Mouse (Mus musculus) MEL (cell line): ENCODE data around the gene Hmgcll1. TPM values are rescaled to one million over a fixed set of nuclear protein-coding genes. Genes with fewer than 3 reads are reported as not detected.
"Not testable (repeated sequence)": the region's sequence is repeated elsewhere in the genome, so short reads cannot be mapped to it uniquely, and the experiment has no call there.

Experiments
- DNase-seq: peaks from one replicate; pipeline ENCODE4 v3.0.0; 2011; ENCODE audit warnings: low read depth, low spot score
- H3K27ac ChIP-seq: 2 replicates; pipeline ENCODE4 v1.5.1; 2012; ENCODE audit warnings: low read depth, mild to moderate bottlenecking, control low read depth, low read length, moderate library complexity; ENCODE audit not compliant: control insufficient read depth
- H3K27me3 ChIP-seq, 2 experiments: fragments of 150-350 bp in 1 of 2; sonication (generic) in 1 of 2; 2 replicates each; pipeline ENCODE4 v1.6.1; 2012; ENCODE audit warnings: low read length in 2 of 2, mild to moderate bottlenecking in 2 of 2, improper control_type of control experiment in 1 of 2, moderate library complexity in 1 of 2; ENCODE audit not compliant: insufficient read depth in 2 of 2, control insufficient read depth in 1 of 2
- H3K36me3 ChIP-seq, 2 experiments: 2 replicates each; pipeline ENCODE4 v1.6.1; 2012 to 2014; ENCODE audit warnings: low read length in 2 of 2, improper control_type of control experiment in 1 of 2, inconsistent platforms in 1 of 2, mild to moderate bottlenecking in 1 of 2; ENCODE audit not compliant: insufficient read depth in 2 of 2, control insufficient read depth in 1 of 2
- H3K4me1 ChIP-seq, 2 experiments: fragments of 150-350 bp in 1 of 2; sonication (generic) in 1 of 2; 2 replicates each; pipeline ENCODE4 v1.6.1; 2012; ENCODE audit warnings: low read length in 2 of 2, improper control_type of control experiment in 1 of 2, mild to moderate bottlenecking in 1 of 2; ENCODE audit not compliant: insufficient read depth in 2 of 2, control insufficient read depth in 1 of 2
- H3K4me3 ChIP-seq, 2 experiments: fragments of 150-350 bp in 1 of 2; sonication (generic) in 1 of 2; 2 replicates each; pipeline ENCODE4 v1.5.1; 2012; ENCODE audit warnings: low read depth in 2 of 2, low read length in 2 of 2, mild to moderate bottlenecking in 2 of 2, moderate library complexity in 2 of 2, control low read depth in 1 of 2, improper control_type of control experiment in 1 of 2; ENCODE audit not compliant: control insufficient read depth in 1 of 2, insufficient read depth in 1 of 2
- H3K79me2 ChIP-seq: 2 replicates; pipeline ENCODE4 v1.6.1; 2012; ENCODE audit warnings: mild to moderate bottlenecking, low read length, moderate library complexity; ENCODE audit not compliant: control insufficient read depth, poor library complexity, insufficient read depth
- H3K9ac ChIP-seq: 2 replicates; pipeline ENCODE4 v1.6.1; 2012; ENCODE audit warnings: low read depth, mild to moderate bottlenecking, control low read depth, low read length, moderate library complexity; ENCODE audit not compliant: control insufficient read depth, poor library complexity, severe bottlenecking
- H3K9me3 ChIP-seq: fragments of 150-350 bp; sonication (generic); replicated peaks from 2 replicates; pipeline ENCODE4 v1.6.1; 2012; ENCODE audit warnings: mild to moderate bottlenecking, low read length, improper control_type of control experiment, moderate library complexity; ENCODE audit not compliant: insufficient read depth
- EP300 ChIP-seq, 2 experiments: IDR thresholded peaks; 2 replicates each; pipeline ENCODE4 v1.6.1; 2011; ENCODE audit warnings: improper control_type of control experiment in 2 of 2, low read length in 2 of 2, low read depth in 1 of 2, mild to moderate bottlenecking in 1 of 2
- GATA1 ChIP-seq: IDR thresholded peaks from 2 replicates; pipeline ENCODE4 v1.6.1; 2011; ENCODE audit warnings: low read depth, low read length, improper control_type of control experiment
- HCFC1 ChIP-seq: IDR thresholded peaks from 2 replicates; pipeline ENCODE4 v1.6.1; 2012; ENCODE audit warnings: low read depth, mild to moderate bottlenecking, inconsistent platforms, low read length, improper control_type of control experiment, moderate library complexity
- NELFE ChIP-seq: IDR thresholded peaks from 2 replicates; pipeline ENCODE4 v1.6.1; 2011; ENCODE audit warnings: low read depth, low read length, improper control_type of control experiment
- NRF1 ChIP-seq: IDR thresholded peaks from 2 replicates; pipeline ENCODE4 v1.6.1; 2014; ENCODE audit warnings: low read depth, mild to moderate bottlenecking, inconsistent platforms, low read length, improper control_type of control experiment, moderate library complexity; ENCODE audit not compliant: poor library complexity, insufficient read depth, severe bottlenecking
- POLR2A ChIP-seq, 2 experiments: IDR thresholded peaks; 2 replicates each; pipeline ENCODE4 v1.6.1; 2011 to 2012; ENCODE audit warnings: low read length in 2 of 2, mild to moderate bottlenecking in 2 of 2, control low read depth in 1 of 2, improper control_type of control experiment in 1 of 2, low read depth in 1 of 2, moderate library complexity in 1 of 2; ENCODE audit not compliant: control insufficient read depth in 1 of 2, insufficient read depth in 1 of 2, poor library complexity in 1 of 2
- POLR2AphosphoS2 ChIP-seq: IDR thresholded peaks from 2 replicates; pipeline ENCODE4 v1.6.1; 2011; ENCODE audit warnings: low read length, improper control_type of control experiment
- RCOR1 ChIP-seq: IDR thresholded peaks from 2 replicates; pipeline ENCODE4 v1.6.1; 2012; ENCODE audit warnings: low read depth, mild to moderate bottlenecking, inconsistent platforms, low read length, improper control_type of control experiment
- SMC3 ChIP-seq: IDR thresholded peaks from 2 replicates; pipeline ENCODE4 v1.6.1; 2011; ENCODE audit warnings: low read depth, low read length, improper control_type of control experiment
- TAL1 ChIP-seq: IDR thresholded peaks from 2 replicates; pipeline ENCODE4 v1.6.1; 2012; ENCODE audit warnings: mild to moderate bottlenecking, inconsistent platforms, low read length, moderate library complexity, mixed read lengths
- ZMIZ1 ChIP-seq: IDR thresholded peaks from 2 replicates; pipeline ENCODE4 v1.6.1; 2012; ENCODE audit warnings: low read depth, mild to moderate bottlenecking, inconsistent platforms, low read length, improper control_type of control experiment, moderate library complexity
- polyA plus RNA-seq, 2 experiments: library from polyadenylated mRNA; stranded (reverse) in 1 of 2; unstranded in 1 of 2; fragments of >175 nt in 1 of 2; fragments of >200 nt in 1 of 2; gene quantifications; 2 replicates each; pipeline versions ENCODE4 v1.2.1 to v1.2.4; 2012; ENCODE audit warnings: low replicate concordance in 2 of 2, low read depth in 1 of 2; ENCODE audit not compliant: insufficient read length in 2 of 2, insufficient read depth in 1 of 2, missing spikeins in 1 of 2
- total RNA-seq: library from RNA; depleted of rRNA; stranded (reverse); fragments of 300-350 nt; gene quantifications from 2 replicates; pipeline ENCODE4 v1.2.3, GENCODE M21; 2012

The Hmgcll1 gene
- total and polyA plus RNA-seq, 3 experiments: not detected

DNA sequence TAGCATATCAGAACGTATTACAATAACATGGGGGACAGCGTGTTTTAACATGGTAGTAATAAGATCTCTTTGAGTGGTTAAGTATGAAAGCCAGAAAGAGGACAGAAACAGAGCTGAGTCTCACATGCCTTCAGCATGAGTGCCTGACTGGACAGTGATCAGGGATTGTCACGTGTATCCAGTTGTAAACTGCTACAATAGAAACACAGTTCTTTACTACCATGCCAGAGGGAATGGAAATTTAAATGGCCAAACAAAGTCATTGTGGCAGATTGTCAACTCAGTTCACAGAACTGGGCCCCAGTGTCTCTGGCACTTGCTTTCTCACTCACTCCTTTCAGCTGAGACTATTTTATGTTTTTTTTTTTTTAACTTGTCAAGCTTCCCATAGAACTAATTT, 85.3 kb downstream of the Hmgcll1 start:
- no peaks in the 10 kb centered on the region for H3K79me2 ChIP-seq
- H3K4me1 ChIP-seq: no peaks in the 10 kb centered on the region
- no peaks in the 10 kb centered on the region for H3K9me3 ChIP-seq
- no peak for DNase-seq
- no peak overlapping the region for H3K4me3 ChIP-seq
- 0 out of 4 replicates have a peak, but pooled peaks cover 0 to 2% of the 10 kb centered on the region in 2 experiments for H3K27me3 ChIP-seq
- no peak overlapping the region for H3K9ac ChIP-seq
- TF ChIP-seq RCOR1 (no peak), POLR2AphosphoS2 (no peak), HCFC1 (no peak), GATA1 (no peak), ZMIZ1 (no peak), EP300 (IDR thresholded peaks at IDR 0.05; ENCODE audit: low read depth in 1 of 2, low read length in 2 of 2) (no peak), POLR2A (IDR thresholded peaks at IDR 0.05; ENCODE audit: control insufficient read depth in 1 of 2, insufficient read depth in 1 of 2, low read depth in 1 of 2, low read length in 2 of 2, poor library complexity in 1 of 2) (no peak), NRF1 (no peak)
- no peak overlapping the region for H3K27ac ChIP-seq
- H3K36me3 ChIP-seq: no peaks in the 10 kb centered on the region

GRCm38 (mm10) chr9:76104416-76104815, 89.8 kb downstream of the Hmgcll1 start:
- DNase-seq, H3K9ac ChIP-seq, H3K4me1 ChIP-seq, H3K27me3 ChIP-seq, H3K27ac ChIP-seq, H3K79me2 ChIP-seq, H3K9me3 ChIP-seq, H3K4me3 ChIP-seq, H3K36me3 ChIP-seq: not testable (repeated sequence)

- no peak for DNase-seq
- Histone ChIP-seq H3K27ac (no peak overlapping the region), H3K4me3 (no peak overlapping the region)
Measured at GRCm38 (mm10) chr9:76104846-76105245, 90.2 kb downstream of the Hmgcll1 start.

More at GRCm38 (mm10) chr9:76104846-76105245, 90.2 kb downstream of the Hmgcll1 start:
- H3K36me3 ChIP-seq: no peaks in the 10 kb centered on the region
- no peaks in the 10 kb centered on the region for H3K4me1 ChIP-seq
- no peak overlapping the region for H3K9ac ChIP-seq
- no peaks in the 10 kb centered on the region; a peak in 1 of 4 replicates for H3K27me3 ChIP-seq
- TF ChIP-seq NRF1 (no peak), SMC3 (no peak), NELFE (no peak), ZMIZ1 (no peak), TAL1 (no peak), POLR2A (IDR thresholded peaks at IDR 0.05; ENCODE audit: control insufficient read depth in 1 of 2, insufficient read depth in 1 of 2, low read depth in 1 of 2, low read length in 2 of 2, poor library complexity in 1 of 2) (no peak)
- H3K9me3 ChIP-seq: no peaks in the 10 kb centered on the region
- no peaks in the 10 kb centered on the region for H3K79me2 ChIP-seq
